Mouse (Mus musculus) C2C12 (cell line): ENCODE measurements around the gene Gpd2. TPM values are rescaled to one million over a fixed set of nuclear protein-coding genes. Genes with fewer than 3 reads are reported as not detected.

Experiments used
- H3K27me3 ChIP-seq: one replicate; pipeline ENCODE4 v1.6.1; 2011; ENCODE audit not compliant: control insufficient read depth, insufficient read depth, insufficient read length
- H3K36me3 ChIP-seq: one replicate; pipeline ENCODE4 v1.6.1; 2011; ENCODE audit not compliant: control insufficient read depth, insufficient read depth
- H3K4me3 ChIP-seq: one replicate; pipeline ENCODE4 v1.5.1; 2011; ENCODE audit warnings: mild to moderate bottlenecking, control low read depth; ENCODE audit not compliant: poor library complexity, insufficient read depth, severe bottlenecking
- H3K79me2 ChIP-seq: one replicate; pipeline ENCODE4 v1.6.1; 2011; ENCODE audit not compliant: control insufficient read depth, insufficient read depth
- H3K79me3 ChIP-seq: one replicate; pipeline ENCODE4 v1.6.1; 2011; ENCODE audit warnings: low read depth, control low read depth
- H3ac ChIP-seq: one replicate; pipeline ENCODE3; 2011; ENCODE audit warnings: low read depth; ENCODE audit not compliant: control insufficient read depth, insufficient read length
- CEBPB ChIP-seq: IDR thresholded peaks from one replicate; pipeline ENCODE4 v1.6.1; 2011; ENCODE audit warnings: low read depth, mild to moderate bottlenecking, control low read depth, moderate library complexity
- CTCF ChIP-seq: IDR thresholded peaks from one replicate; pipeline ENCODE4 v1.5.1; 2011; ENCODE audit not compliant: control insufficient read depth, insufficient read depth, insufficient read length
- FOSL1 ChIP-seq: IDR thresholded peaks from one replicate; pipeline ENCODE4 v1.8.0; 2011; ENCODE audit warnings: mild to moderate bottlenecking, low read length; ENCODE audit not compliant: poor library complexity, insufficient read depth, severe bottlenecking
- MAX ChIP-seq: IDR thresholded peaks from one replicate; pipeline ENCODE4 v1.6.1; 2011; ENCODE audit warnings: mild to moderate bottlenecking, control low read depth
- MYOD1 ChIP-seq: IDR thresholded peaks from one replicate; pipeline ENCODE4 v1.6.1; 2011; ENCODE audit warnings: low read depth; ENCODE audit not compliant: control insufficient read depth, insufficient read length
- MYOG ChIP-seq: IDR thresholded peaks from one replicate; pipeline ENCODE4 v1.6.1; 2011; ENCODE audit not compliant: control insufficient read depth, insufficient read length; ENCODE audit errors: extremely low read depth
- USF1 ChIP-seq: IDR thresholded peaks from one replicate; pipeline ENCODE4 v1.6.1; 2011; ENCODE audit warnings: low read depth, mild to moderate bottlenecking, control low read depth, moderate library complexity
- polyA plus RNA-seq: library from polyadenylated mRNA; unstranded; fragments of >200 nt; fragmentation: generic; extraction: Trizol; gene quantifications from one replicate; pipeline ENCODE4 v1.2.1, GENCODE M21; 2012; ENCODE audit warnings: missing spikeins

The Gpd2 gene
- polyA plus RNA-seq, 1 experiment = 23.8 TPM

DNA sequence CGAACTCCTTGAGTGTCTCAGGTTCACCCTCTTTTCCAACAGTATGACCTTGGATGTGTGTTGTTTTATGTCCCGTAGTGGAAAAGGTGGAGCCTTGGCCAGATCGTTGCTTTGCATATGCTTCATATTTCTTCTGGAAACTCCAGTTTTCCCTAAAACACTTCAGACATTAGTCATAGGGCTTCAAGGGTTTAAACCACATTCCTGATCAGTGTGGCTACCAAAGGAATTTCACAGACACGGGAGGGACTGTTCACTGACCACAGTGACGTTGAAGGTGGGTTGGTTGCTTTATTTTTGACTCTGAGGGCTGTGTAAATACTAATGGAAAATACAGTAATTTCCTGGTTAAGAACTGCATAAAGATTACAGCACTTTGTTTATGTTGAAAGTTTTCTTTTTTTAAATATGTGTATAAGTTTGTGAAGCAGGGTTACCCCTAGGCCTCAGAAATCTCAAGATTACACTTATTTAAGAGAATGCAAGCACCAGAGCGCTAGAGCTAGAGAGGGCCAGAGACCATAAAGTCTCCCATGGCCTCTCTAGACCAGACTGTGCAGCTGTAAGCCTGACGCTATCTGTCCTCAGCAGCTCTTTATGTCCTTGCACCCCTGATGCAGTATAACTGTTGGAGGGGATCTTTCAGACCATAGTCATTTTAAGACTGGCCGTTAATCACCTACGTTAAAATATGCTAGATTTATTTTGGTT, 116.4 kb downstream of the Gpd2 start:
- Histone ChIP-seq H3K27me3 (no peaks in the 10 kb centered on the region), H3K36me3 (peaks cover 53% of the 10 kb centered on the region), H3K79me2 (peaks cover 5% of the 10 kb centered on the region), H3K79me3 (no peaks in the 10 kb centered on the region), H3K4me3 (peak overlapping the region; percentile 7), H3ac (peak overlapping the region; percentile 12)
- TF ChIP-seq FOSL1 (peak; percentile 71), MAX (peak; percentile 45), MYOG (no peak), CTCF (no peak), CEBPB (no peak), USF1 (no peak), MYOD1 (no peak)

- H3K79me2 ChIP-seq = peaks cover 5% of the 10 kb centered on the region
- H3K4me3 ChIP-seq = no peak overlapping the region
- H3K36me3 ChIP-seq = peaks cover 58% of the 10 kb centered on the region
- no peak overlapping the region for H3ac ChIP-seq
- TF ChIP-seq FOSL1 (no peak), MYOD1 (peak; percentile 69)
- no peaks in the 10 kb centered on the region for H3K27me3 ChIP-seq
- no peaks in the 10 kb centered on the region for H3K79me3 ChIP-seq
Measured at GRCm38 (mm10) chr2:57354848-57355247, 117.4 kb downstream of the Gpd2 start.

GRCm38 (mm10) chr2:57356222-57356822, 118.9 kb downstream of the Gpd2 start:
- peaks cover 5% of the 10 kb centered on the region for H3K79me2 ChIP-seq
- peaks cover 60% of the 10 kb centered on the region for H3K36me3 ChIP-seq
- H3K4me3 ChIP-seq = no peak overlapping the region
- TF ChIP-seq MYOD1 (no peak), MAX (no peak), CEBPB (no peak), MYOG (no peak), USF1 (no peak), FOSL1 (no peak), CTCF (no peak)
- H3ac ChIP-seq = no peak overlapping the region
- H3K27me3 ChIP-seq = no peaks in the 10 kb centered on the region
- no peaks in the 10 kb centered on the region for H3K79me3 ChIP-seq

GRCm38 (mm10) chr2:57362503-57362902, 125.1 kb downstream of the Gpd2 start:
- peaks cover 64% of the 10 kb centered on the region for H3K36me3 ChIP-seq
- no peaks in the 10 kb centered on the region for H3K79me3 ChIP-seq
- no peak overlapping the region for H3ac ChIP-seq
- H3K4me3 ChIP-seq = no peak overlapping the region
- no peaks in the 10 kb centered on the region for H3K79me2 ChIP-seq
- TF ChIP-seq FOSL1 (no peak), MYOD1 (no peak), MYOG (no peak), USF1 (no peak), CEBPB (no peak), CTCF (no peak), MAX (no peak)
- H3K27me3 ChIP-seq = no peaks in the 10 kb centered on the region

- no peaks in the 10 kb centered on the region for H3K27me3 ChIP-seq
- no peaks in the 10 kb centered on the region for H3K79me2 ChIP-seq
- H3K36me3 ChIP-seq = peaks cover 3% of the 10 kb centered on the region
- no peak overlapping the region for H3ac ChIP-seq
- TF ChIP-seq USF1 = no peak
- no peak for TF ChIP-seq FOSL1
- no peak for TF ChIP-seq MYOG
- no peak for TF ChIP-seq MYOD1
- TF ChIP-seq CEBPB = no peak
- H3K79me3 ChIP-seq = no peaks in the 10 kb centered on the region
- no peak overlapping the region for H3K4me3 ChIP-seq
Measured at GRCm38 (mm10) chr2:57374647-57375046, 137.2 kb downstream of the Gpd2 start.
